Mouse (Mus musculus): Measurements from ENCODE around the gene Spred2. TPM values are rescaled to one million over a fixed set of nuclear protein-coding genes. Genes with fewer than 3 reads are reported as not detected.

Spred2 gene
- polyA plus RNA-seq, 1 experiment from 2014 or later, result 4.3 TPM

- H3K27ac ChIP-seq (replicated peaks), result peak overlapping the region; percentile 62
- no peaks in the 10 kb centered on the region for H3K9me3 ChIP-seq
- H3K27me3 ChIP-seq (replicated peaks), result no peaks in the 10 kb centered on the region
- ATAC-seq (ENCODE audit: extremely low read depth, insufficient number of reproducible peaks, low FRiP score, low TSS enrichment), result no peak
- WGBS, result 0% methylated on average over 1 of the region's 1 CpGs
- H3K4me2 ChIP-seq, result peak overlapping the region; percentile 39
- no peak overlapping the region for H3K4me3 ChIP-seq
- H3K36me3 ChIP-seq, result no peaks in the 10 kb centered on the region
- peaks cover 80% of the 10 kb centered on the region for H3K4me1 ChIP-seq
- H3K9ac ChIP-seq, result peak overlapping the region; percentile 3; the same call in 1 of the 2 replicates
Measured at GRCm38 (mm10) chr11:19986443-19986861, 62.3 kb downstream of the Spred2 start.

DNA sequence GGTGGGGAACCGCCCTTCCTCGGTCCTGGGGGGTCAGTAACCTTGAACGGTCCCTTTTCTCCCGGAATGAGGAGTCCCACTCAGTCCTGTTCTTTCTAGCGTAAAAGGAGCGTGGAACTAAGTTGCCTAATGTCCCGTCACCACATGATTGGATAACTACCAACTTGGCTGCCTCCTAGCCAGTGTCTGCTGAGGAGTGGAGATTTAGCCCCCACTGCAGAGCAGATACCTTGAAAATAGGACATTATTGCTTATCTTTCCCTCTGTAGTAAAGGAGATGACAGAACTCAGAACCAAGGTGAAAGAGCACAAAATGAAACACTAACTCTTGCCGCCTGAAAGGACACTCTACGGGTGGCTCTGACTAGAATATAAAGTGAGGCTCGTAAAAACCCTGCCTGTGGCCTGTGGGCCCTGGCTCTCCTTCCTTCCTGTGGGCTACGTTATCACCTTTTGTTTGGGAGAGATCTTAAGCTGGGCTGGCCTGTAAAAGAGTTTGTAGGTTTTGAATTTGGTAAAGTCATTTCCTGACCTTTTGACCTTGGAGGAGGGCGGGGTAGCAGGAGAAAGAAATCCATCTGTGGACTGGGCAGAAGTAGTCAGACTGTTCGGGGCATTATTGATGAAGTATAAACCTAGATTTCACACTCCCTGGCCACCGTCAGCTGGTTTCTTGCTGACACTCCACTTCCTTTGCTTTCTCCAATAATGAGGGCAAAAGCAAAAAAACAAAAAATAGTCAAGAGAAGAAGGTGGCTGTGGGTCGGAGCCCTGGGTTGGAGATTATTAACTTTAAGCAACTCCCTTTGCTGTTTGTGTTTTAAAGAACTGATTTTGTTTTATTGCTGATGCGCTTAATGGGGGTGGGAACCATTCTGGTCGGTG is 62.9 kb downstream of the Spred2 start:
- 40% methylated on average over 17 of the region's 17 CpGs for WGBS
- Histone ChIP-seq H3K9ac (peak overlapping the region; percentile 3; the same call in 1 of the 2 replicates), H3K4me2 (peak overlapping the region; percentile 39), H3K4me1 (peaks cover 81% of the 10 kb centered on the region), H3K27me3 (replicated peaks) (no peaks in the 10 kb centered on the region), H3K4me3 (no peak overlapping the region), H3K9me3 (no peaks in the 10 kb centered on the region), H3K36me3 (no peaks in the 10 kb centered on the region), H3K27ac (replicated peaks) (peak overlapping the region; percentile 62)
- no peak for ATAC-seq (ENCODE audit: extremely low read depth, insufficient number of reproducible peaks, low FRiP score, low TSS enrichment)

DNA sequence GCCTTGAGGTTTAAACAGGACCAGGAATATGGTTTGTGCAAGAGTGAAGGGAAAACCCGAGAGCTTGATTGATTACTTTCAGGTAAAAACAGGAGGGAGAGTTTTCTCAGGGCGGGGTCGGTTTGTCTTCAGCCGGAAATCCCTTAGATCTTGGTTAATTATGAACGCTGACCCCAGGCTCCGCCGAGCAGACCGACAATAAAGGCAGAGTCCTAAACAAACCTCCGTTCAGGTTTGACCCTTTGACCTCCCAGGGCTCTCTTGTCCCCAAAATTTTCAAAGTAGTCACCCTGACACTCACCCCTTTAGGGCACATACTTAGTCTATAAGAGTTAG is 63.5 kb downstream of the Spred2 start:
- Histone ChIP-seq H3K4me3 (no peak overlapping the region), H3K27me3 (replicated peaks) (no peaks in the 10 kb centered on the region), H3K9me3 (no peaks in the 10 kb centered on the region), H3K36me3 (no peaks in the 10 kb centered on the region), H3K4me1 (peaks cover 81% of the 10 kb centered on the region), H3K4me2 (no peak overlapping the region), H3K27ac (replicated peaks) (peak overlapping the region; percentile 62; the same call in 1 of the 2 replicates), H3K9ac (no peak overlapping the region)
- ATAC-seq (ENCODE audit: extremely low read depth, insufficient number of reproducible peaks, low FRiP score, low TSS enrichment), result no peak
- WGBS, result 55% methylated on average over 9 of the region's 9 CpGs

DNA sequence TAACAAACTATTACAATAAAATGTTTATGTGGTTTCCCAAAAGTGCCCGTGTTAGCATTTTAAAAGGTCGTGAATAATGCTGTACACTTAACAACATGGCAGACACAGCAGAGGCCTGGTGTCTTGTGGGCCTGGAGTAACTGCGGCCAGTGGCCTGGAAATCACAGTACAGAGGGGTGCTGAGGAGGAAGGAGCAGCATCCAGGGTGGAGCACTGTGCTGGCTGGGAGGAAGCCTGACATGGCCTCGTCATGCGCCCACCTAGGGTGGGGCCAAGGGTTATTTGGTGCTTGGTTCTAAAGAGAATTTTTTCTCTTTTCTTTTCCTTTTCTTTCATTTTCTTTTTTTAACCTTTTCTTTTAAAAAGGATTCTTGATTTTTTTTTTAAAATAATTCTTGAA is 64.0 kb downstream of the Spred2 start:
- Histone ChIP-seq H3K27me3 (replicated peaks) (no peaks in the 10 kb centered on the region), H3K36me3 (no peaks in the 10 kb centered on the region), H3K9ac (no peak overlapping the region), H3K4me1 (peaks cover 77% of the 10 kb centered on the region), H3K9me3 (no peaks in the 10 kb centered on the region), H3K4me3 (no peak overlapping the region), H3K4me2 (no peak overlapping the region), H3K27ac (replicated peaks) (no peak overlapping the region)
- 74% methylated on average over 5 of the region's 5 CpGs for WGBS
- ATAC-seq (ENCODE audit: extremely low read depth, insufficient number of reproducible peaks, low FRiP score, low TSS enrichment), result no peak

DNA sequence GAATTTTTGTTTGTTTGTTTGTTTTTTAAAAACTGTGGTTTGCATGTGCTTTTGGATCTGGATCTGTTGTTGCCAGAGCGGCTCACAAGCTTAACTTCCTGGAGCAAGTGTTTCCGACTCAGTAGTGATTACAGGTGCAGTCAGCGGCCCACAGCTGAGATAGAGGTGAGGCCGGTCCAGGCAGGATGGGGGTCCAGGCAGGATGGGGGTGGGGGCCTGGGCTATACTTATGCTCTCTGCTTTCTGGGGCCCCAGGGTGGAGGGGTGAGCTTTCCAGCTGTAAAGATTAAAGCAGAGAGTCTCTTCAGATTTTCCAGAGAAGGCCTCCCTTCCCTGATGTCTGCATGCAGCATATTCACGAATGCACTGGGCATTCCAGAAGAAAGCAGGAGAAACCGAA is 64.5 kb downstream of the Spred2 start:
- H3K4me1 ChIP-seq, result peaks cover 75% of the 10 kb centered on the region
- 39% methylated on average over 6 of the region's 6 CpGs for WGBS
- ATAC-seq (ENCODE audit: extremely low read depth, insufficient number of reproducible peaks, low FRiP score, low TSS enrichment), result no peak

GRCm38 (mm10) chr11:19989141-19989910 is 65.2 kb downstream of the Spred2 start:
- H3K4me3 ChIP-seq, result no peak overlapping the region
- H3K9me3 ChIP-seq, result no peaks in the 10 kb centered on the region
- no peak overlapping the region for H3K9ac ChIP-seq
- peaks cover 78% of the 10 kb centered on the region for H3K4me1 ChIP-seq
- no peaks in the 10 kb centered on the region for H3K27me3 ChIP-seq (replicated peaks)
- no peak overlapping the region for H3K27ac ChIP-seq (replicated peaks)
- no peak for ATAC-seq (ENCODE audit: extremely low read depth, insufficient number of reproducible peaks, low FRiP score, low TSS enrichment)
- no peaks in the 10 kb centered on the region for H3K36me3 ChIP-seq
- 88% methylated on average over 13 of the region's 13 CpGs for WGBS
- no peak overlapping the region for H3K4me2 ChIP-seq

More for the DNA sequence above, 64.5 kb downstream of the Spred2 start:
- no peak overlapping the region for H3K4me3 ChIP-seq
- no peaks in the 10 kb centered on the region for H3K36me3 ChIP-seq
- no peaks in the 10 kb centered on the region for H3K27me3 ChIP-seq (replicated peaks)
- 0 out of 2 replicates have a peak overlapping the region, but pooled peaks have one; percentile 44 for H3K9ac ChIP-seq
- no peaks in the 10 kb centered on the region for H3K9me3 ChIP-seq
- H3K4me2 ChIP-seq, result no peak overlapping the region
- peak overlapping the region; percentile 12; the same call in 1 of the 2 replicates for H3K27ac ChIP-seq (replicated peaks)

- H3K4me3 ChIP-seq, result no peak overlapping the region
- 66% methylated on average over 2 of the region's 2 CpGs for WGBS
- no peak overlapping the region for H3K27ac ChIP-seq (replicated peaks)
- no peaks in the 10 kb centered on the region for H3K36me3 ChIP-seq
- peaks cover 70% of the 10 kb centered on the region for H3K4me1 ChIP-seq
- H3K9me3 ChIP-seq, result no peaks in the 10 kb centered on the region
- H3K27me3 ChIP-seq (replicated peaks), result no peaks in the 10 kb centered on the region
- ATAC-seq (ENCODE audit: extremely low read depth, insufficient number of reproducible peaks, low FRiP score, low TSS enrichment), result no peak
- no peak overlapping the region for H3K9ac ChIP-seq
- H3K4me2 ChIP-seq, result no peak overlapping the region
Measured at GRCm38 (mm10) chr11:19990731-19991130, 66.6 kb downstream of the Spred2 start.

DNA sequence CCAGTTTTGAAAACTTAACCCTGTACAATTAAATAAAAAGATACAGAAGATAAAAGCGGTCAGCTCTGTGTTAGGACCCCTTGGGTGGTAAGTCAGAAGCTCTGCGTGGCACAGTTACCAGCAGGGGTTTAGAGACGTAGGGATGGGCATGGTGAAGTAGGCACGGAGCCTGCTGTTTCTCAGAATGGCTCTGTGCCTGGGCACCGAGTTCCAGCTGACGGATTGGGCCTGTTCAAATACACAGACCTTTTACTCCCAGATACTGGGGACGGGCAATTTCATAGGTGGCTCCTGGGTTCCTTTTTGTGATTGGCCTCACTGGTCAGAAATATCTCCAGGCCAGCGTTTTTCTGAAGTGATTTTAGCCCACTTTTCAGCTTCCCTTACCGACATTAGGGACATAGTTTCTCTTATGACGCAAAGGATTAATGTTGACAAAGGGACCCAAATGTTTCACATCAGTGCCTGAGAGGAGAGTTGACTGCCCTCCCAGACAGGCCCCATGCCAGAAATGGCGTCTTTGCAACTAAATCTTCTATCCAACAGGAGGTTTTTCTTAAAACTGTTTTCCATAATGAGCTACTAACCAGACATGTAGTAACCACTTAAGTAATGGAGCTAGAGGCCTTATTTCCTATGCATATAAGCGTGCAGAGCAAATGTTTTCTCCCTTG is 67.3 kb downstream of the Spred2 start:
- H3K27me3 ChIP-seq (replicated peaks), result no peaks in the 10 kb centered on the region
- H3K9me3 ChIP-seq, result no peaks in the 10 kb centered on the region
- H3K4me2 ChIP-seq, result no peak overlapping the region
- H3K27ac ChIP-seq (replicated peaks), result peak overlapping the region; percentile 51; the same call in 1 of the 2 replicates
- no peak overlapping the region for H3K4me3 ChIP-seq
- WGBS, result 67% methylated on average over 12 of the region's 12 CpGs
- no peak for ATAC-seq (ENCODE audit: extremely low read depth, insufficient number of reproducible peaks, low FRiP score, low TSS enrichment)
- no peaks in the 10 kb centered on the region for H3K36me3 ChIP-seq
- H3K9ac ChIP-seq, result no peak overlapping the region
- H3K4me1 ChIP-seq, result peaks cover 63% of the 10 kb centered on the region

- ATAC-seq (ENCODE audit: extremely low read depth, insufficient number of reproducible peaks, low FRiP score, low TSS enrichment), result no peak
- 63% methylated on average over 15 of the region's 15 CpGs for WGBS
- Histone ChIP-seq H3K9ac (no peak overlapping the region), H3K27ac (replicated peaks) (no peak overlapping the region), H3K4me3 (no peak overlapping the region), H3K4me2 (no peak overlapping the region), H3K4me1 (peaks cover 54% of the 10 kb centered on the region), H3K27me3 (replicated peaks) (no peaks in the 10 kb centered on the region), H3K36me3 (no peaks in the 10 kb centered on the region), H3K9me3 (no peaks in the 10 kb centered on the region)
Measured at GRCm38 (mm10) chr11:19992341-19993281, 68.4 kb downstream of the Spred2 start.

GRCm38 (mm10) chr11:19993753-19994152 is 69.6 kb downstream of the Spred2 start:
- 19% methylated on average over 1 of the region's 1 CpGs for WGBS
- Histone ChIP-seq H3K9me3 (no peaks in the 10 kb centered on the region), H3K9ac (no peak overlapping the region), H3K27ac (replicated peaks) (no peak overlapping the region), H3K36me3 (peaks cover 4% of the 10 kb centered on the region), H3K4me3 (no peak overlapping the region), H3K4me1 (peaks cover 50% of the 10 kb centered on the region), H3K27me3 (replicated peaks) (no peaks in the 10 kb centered on the region), H3K4me2 (no peak overlapping the region)
- no peak for ATAC-seq (ENCODE audit: extremely low read depth, insufficient number of reproducible peaks, low FRiP score, low TSS enrichment)
